Mouse (Mus musculus): ENCODE results near the gene Tas2r136.

The Tas2r136 gene

GRCm38 (mm10) chr6:132778062-132778461, at the start of gene Tas2r136:
Tas2r136 (minus strand) TSS chr6:132778162.
- no peak for DNase-seq (ENCODE audit: low read depth)

GRCm38 (mm10) chr6:132802518-132802917, 24.6 kb upstream of the Tas2r136 start, which contains the start of gene Tas2r117:
Tas2r117 (plus strand) TSS chr6:132802818.
- DNase-seq (ENCODE audit: low read depth): no peak

- no peak for DNase-seq (ENCODE audit: low read depth)
Observed at GRCm38 (mm10) chr6:132795393-132795792, 17.4 kb upstream of the Tas2r136 start.

- DNase-seq (ENCODE audit: low read depth): no peak
Observed at GRCm38 (mm10) chr6:132761831-132762230, 16.1 kb downstream of the Tas2r136 start, which contains the start of gene Tas2r102. Tas2r102 (plus strand) TSS chr6:132762131.

GRCm38 (mm10) chr6:132754430-132754829, 23.5 kb downstream of the Tas2r136 start, which contains the start of gene Tas2r124:
Tas2r124 (plus strand) TSS chr6:132754730.
- no peak for DNase-seq (ENCODE audit: low read depth)

GRCm38 (mm10) chr6:132750206-132750605, 27.8 kb downstream of the Tas2r136 start:
- no peak for DNase-seq (ENCODE audit: low read depth)

- DNase-seq (ENCODE audit: low read depth): no peak
Observed at GRCm38 (mm10) chr6:132737935-132738334, 40.0 kb downstream of the Tas2r136 start, which contains the start of gene Tas2r115. Tas2r115 (minus strand) TSS chr6:132738035.
